Mouse (Mus musculus) splenic B cell, adult 2 months (primary cell): ENCODE measurements around the gene Nlrp5.
"Not testable (repeated sequence)": the region's sequence is repeated elsewhere in the genome, so short reads cannot be mapped to it uniquely, and the experiment has no call there.

Source experiments
- DNase-seq: peaks from one replicate; pipeline ENCODE4 v3.0.0-alpha.2; 2011; ENCODE audit warnings: low read depth, low spot score
- H3K27me3 ChIP-seq: 2 replicates; pipeline ENCODE4 v1.6.1; 2012; ENCODE audit warnings: mild to moderate bottlenecking, low read length, moderate library complexity, mixed read lengths; ENCODE audit not compliant: control insufficient read depth, poor library complexity, insufficient read depth, severe bottlenecking
- H3K36me3 ChIP-seq: 2 replicates; pipeline ENCODE4 v1.6.1; 2012; ENCODE audit warnings: mild to moderate bottlenecking, low read length, moderate library complexity, mixed read lengths; ENCODE audit not compliant: control insufficient read depth, poor library complexity, insufficient read depth, severe bottlenecking

The Nlrp5 gene

DNA sequence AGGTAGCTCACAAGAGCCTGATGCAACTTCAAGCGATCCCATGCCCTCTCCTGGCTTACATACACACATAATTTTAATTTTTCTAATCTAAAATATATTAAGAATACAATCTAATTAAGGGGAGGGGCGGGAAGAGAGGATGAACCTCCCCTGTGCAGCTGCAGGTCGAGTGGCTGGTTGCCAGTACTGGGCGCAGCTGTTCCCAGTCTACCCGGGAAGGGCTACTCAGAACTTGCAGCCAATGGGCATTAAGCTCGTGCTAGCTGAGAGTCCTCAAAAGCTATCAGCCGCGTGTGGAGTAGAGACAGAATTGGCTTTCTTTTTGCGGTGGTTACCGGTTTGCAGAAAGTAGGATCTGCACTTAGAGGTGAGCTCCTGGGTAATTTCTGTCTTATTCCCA, at the start of gene Nlrp5:
Gene Nlrp5 (plus strand): TSS at position 301 of the 400 bp plus-strand sequence.
- no peaks in the 10 kb centered on the region for H3K36me3 ChIP-seq
- H3K27me3 ChIP-seq: no peaks in the 10 kb centered on the region
- no peak for DNase-seq

DNA sequence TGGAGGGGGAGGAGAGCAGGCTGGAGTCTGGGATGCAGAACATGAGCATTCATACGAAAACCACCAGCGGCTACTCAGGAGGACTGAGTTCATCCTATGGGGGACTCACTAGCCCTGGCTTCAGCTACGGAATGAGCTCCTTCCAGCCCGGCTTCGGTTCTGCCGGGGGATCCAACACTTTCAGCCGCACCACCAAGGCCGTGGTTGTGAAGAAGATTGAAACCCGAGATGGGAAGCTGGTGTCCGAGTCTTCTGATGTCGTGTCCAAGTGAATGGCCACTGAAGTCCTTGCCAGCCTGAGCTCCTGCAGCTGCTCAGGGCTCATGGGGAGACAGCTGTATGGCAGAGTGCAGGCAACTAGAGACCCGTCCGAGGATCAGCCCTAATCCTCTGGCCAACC, 27.4 kb upstream of the Nlrp5 start:
- H3K27me3 ChIP-seq, DNase-seq, H3K36me3 ChIP-seq: not testable (repeated sequence)

DNA sequence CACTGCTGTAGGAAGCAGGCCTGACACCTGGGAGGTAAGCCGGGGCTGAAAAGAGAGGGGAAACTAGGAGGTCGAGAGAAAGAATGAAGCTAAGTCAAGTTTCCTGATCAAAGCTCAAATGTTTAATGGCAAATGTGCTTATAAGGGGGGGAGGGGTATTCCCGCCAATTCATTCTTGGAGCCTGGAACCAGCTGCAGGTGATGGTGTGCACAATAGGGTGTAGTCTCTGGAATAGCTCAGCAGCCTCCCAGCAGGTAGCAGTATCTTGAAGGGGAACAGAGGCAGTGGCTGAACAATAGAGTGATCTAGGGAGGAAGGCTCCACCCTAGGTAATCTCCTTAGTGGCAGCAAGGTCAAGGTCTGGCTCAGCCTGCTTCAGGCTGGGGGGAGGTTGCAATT, 84.5 kb downstream of the Nlrp5 start:
- not testable (repeated sequence) for DNase-seq, H3K36me3 ChIP-seq, H3K27me3 ChIP-seq

DNA sequence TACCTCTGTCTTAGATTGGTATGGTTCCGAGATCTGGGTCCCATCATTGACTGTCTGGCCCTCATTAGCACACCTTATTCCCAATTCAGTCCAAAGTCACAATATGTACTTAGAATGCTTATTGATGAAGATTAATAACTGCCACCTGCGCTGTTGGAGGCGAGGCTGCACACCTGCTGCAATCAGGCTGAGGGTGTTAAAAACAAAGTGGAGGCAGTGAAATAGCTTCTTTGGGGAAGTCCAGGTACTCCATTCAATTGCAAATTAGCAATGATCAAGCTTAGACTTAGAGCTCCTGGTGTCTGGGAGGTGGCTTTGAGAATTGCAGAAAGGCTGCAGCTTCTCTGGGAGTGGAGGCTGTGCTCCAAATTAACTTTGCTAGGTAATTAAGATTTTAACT, 85.1 kb downstream of the Nlrp5 start:
- H3K36me3 ChIP-seq, DNase-seq, H3K27me3 ChIP-seq: not testable (repeated sequence)

DNA sequence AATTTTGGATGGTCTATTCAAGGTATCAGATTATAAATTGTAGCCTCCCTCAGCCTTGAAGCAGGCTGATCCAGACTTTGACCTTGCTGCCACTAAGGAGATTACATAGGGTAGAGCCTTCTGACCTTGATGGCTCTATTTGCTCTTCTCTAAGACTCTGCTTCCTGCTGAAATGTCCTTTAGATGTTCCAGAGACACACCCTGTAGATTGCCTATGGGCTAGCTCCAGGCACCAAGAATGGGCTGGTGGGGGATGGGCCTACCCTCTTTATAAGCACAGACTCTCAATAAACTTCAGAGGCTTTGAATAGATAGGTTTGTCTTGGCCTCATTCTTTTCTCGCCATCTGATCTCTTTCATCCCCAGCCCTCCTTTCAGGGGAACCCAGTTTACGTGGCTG, 87.2 kb downstream of the Nlrp5 start:
- not testable (repeated sequence) for H3K36me3 ChIP-seq, DNase-seq, H3K27me3 ChIP-seq
